Mouse (Mus musculus): ENCODE measurements around the gene Asf1b. TPM values are rescaled to one million over a fixed set of nuclear protein-coding genes. Genes with fewer than 3 reads are reported as not detected.
A peak's percentile ranks its signal among the peaks of the same experiment; 100 is the strongest.
"Not testable (repeated sequence)": the region's sequence is repeated elsewhere in the genome, so short reads cannot be mapped to it uniquely, and the experiment has no call there.

The Asf1b gene
- total RNA-seq, 2 experiments from 2014 or later, result 1.7 to 2.8 TPM

- DNase-seq (ENCODE audit: low spot score in 2 of 2), result no peak
Observed at GRCm38 (mm10) chr8:83955958-83956218, 581 bp downstream of the Asf1b start.

- DNase-seq (ENCODE audit: low spot score in 2 of 2), result no peak
Observed at GRCm38 (mm10) chr8:83956789-83957188, 1.5 kb downstream of the Asf1b start.

GRCm38 (mm10) chr8:83964015-83964765 is 8.9 kb downstream of the Asf1b start:
- DNase-seq (ENCODE audit: low spot score in 2 of 2), result no peak

GRCm38 (mm10) chr8:83967701-83968100 is 12.4 kb downstream of the Asf1b start:
- DNase-seq (ENCODE audit: low spot score in 2 of 2), result no peak

GRCm38 (mm10) chr8:83971121-83971520 is 15.8 kb downstream of the Asf1b start:
- DNase-seq (ENCODE audit: low spot score in 2 of 2), result no peak

GRCm38 (mm10) chr8:83971661-83972060 is 16.4 kb downstream of the Asf1b start:
- no peak for DNase-seq (ENCODE audit: low spot score in 2 of 2)

GRCm38 (mm10) chr8:83972150-83973120 is 17.1 kb downstream of the Asf1b start, which contains the start of gene Prkaca:
Gene Prkaca (plus strand): TSS chr8:83972993.
- DNase-seq (ENCODE audit: low spot score in 2 of 2), result peak; percentile 91 to 93

GRCm38 (mm10) chr8:83973161-83974031 is 18.1 kb downstream of the Asf1b start:
- DNase-seq (ENCODE audit: low spot score in 2 of 2), result no peak

- no peak for DNase-seq (ENCODE audit: low spot score in 2 of 2)
Observed at GRCm38 (mm10) chr8:83974521-83974920, 19.2 kb downstream of the Asf1b start.

- no peak for DNase-seq (ENCODE audit: low spot score in 2 of 2)
Observed at GRCm38 (mm10) chr8:83976101-83976630, 20.9 kb downstream of the Asf1b start.

GRCm38 (mm10) chr8:83976779-83977350 is 21.6 kb downstream of the Asf1b start:
- DNase-seq (ENCODE audit: low spot score in 2 of 2), result no peak

GRCm38 (mm10) chr8:83977646-83978045 is 22.3 kb downstream of the Asf1b start:
- DNase-seq (ENCODE audit: low spot score in 2 of 2), result no peak

- no peak for DNase-seq (ENCODE audit: low spot score in 2 of 2)
Observed at GRCm38 (mm10) chr8:83978200-83978599, 22.9 kb downstream of the Asf1b start.

GRCm38 (mm10) chr8:83980250-83980649 is 24.9 kb downstream of the Asf1b start:
- DNase-seq (ENCODE audit: low spot score in 2 of 2), result no peak

GRCm38 (mm10) chr8:83980845-83981244 is 25.5 kb downstream of the Asf1b start:
- DNase-seq (ENCODE audit: low spot score in 2 of 2), result no peak

- DNase-seq (ENCODE audit: low spot score in 2 of 2), result no peak
Observed at GRCm38 (mm10) chr8:83981533-83981932, 26.2 kb downstream of the Asf1b start.

- DNase-seq (ENCODE audit: low spot score in 2 of 2), result no peak
Observed at GRCm38 (mm10) chr8:83982449-83982848, 27.1 kb downstream of the Asf1b start.

- not testable (repeated sequence) for DNase-seq (ENCODE audit: low spot score in 2 of 2)
Observed at GRCm38 (mm10) chr8:83983222-83983621, 27.9 kb downstream of the Asf1b start.

- DNase-seq (ENCODE audit: low spot score in 2 of 2), result no peak
Observed at GRCm38 (mm10) chr8:83989243-83989642, 33.9 kb downstream of the Asf1b start.

- no peak for DNase-seq (ENCODE audit: low spot score in 2 of 2)
Observed at GRCm38 (mm10) chr8:83990170-83990569, 34.9 kb downstream of the Asf1b start.

- DNase-seq (ENCODE audit: low spot score in 2 of 2), result no peak
Observed at GRCm38 (mm10) chr8:83992488-83992887, 37.2 kb downstream of the Asf1b start.

Data from adrenal gland, adult 18-20 months (tissue).